Mouse (Mus musculus): Measurements from ENCODE around the gene Sgms1. TPM values are rescaled to one million over a fixed set of nuclear protein-coding genes. Genes with fewer than 3 reads are reported as not detected.
A peak's percentile ranks its signal among the peaks of the same experiment; 100 is the strongest.
"Not testable (repeated sequence)": the region's sequence is repeated elsewhere in the genome, so short reads cannot be mapped to it uniquely, and the experiment has no call there.

Gene Sgms1
- total RNA-seq, 2 experiments from 2014 or later: 69.3 to 78.5 TPM

DNA sequence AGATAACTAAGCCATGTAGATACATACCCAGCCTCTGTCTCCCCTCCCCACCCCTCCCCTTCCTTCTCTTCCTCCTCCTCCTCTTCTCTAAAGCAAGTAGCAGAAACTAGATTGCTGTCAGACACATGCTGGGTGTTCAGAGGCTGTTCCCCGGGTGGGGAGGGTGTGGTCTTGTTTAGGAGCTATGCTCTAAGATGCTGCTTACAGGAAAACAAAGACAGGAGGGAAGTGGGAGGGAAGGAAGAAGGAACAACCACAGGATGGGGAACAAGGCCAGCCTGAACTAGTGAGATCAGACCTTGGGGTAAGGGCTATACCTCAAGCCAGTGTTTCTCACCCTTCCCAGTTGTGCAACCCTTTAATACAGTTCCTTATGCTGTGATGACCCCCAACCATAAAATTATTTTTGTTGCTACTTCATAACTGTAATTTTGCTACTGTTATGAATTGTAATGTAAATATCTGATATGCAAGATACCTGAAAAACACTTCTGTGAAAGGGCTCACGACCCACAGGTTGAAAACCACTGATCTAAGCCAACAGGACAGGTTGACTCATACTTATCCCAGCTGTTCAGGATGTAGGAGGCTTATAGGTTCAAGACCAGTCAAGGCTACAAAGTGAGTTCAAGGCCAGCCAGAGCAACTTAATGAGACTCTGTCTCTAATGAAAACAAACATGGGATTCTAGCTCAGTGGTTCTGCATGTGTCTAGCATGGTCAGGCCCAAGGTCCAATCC, 61.3 kb downstream of the Sgms1 start:
- DNase-seq (ENCODE audit: low spot score in 2 of 2): no peak

DNA sequence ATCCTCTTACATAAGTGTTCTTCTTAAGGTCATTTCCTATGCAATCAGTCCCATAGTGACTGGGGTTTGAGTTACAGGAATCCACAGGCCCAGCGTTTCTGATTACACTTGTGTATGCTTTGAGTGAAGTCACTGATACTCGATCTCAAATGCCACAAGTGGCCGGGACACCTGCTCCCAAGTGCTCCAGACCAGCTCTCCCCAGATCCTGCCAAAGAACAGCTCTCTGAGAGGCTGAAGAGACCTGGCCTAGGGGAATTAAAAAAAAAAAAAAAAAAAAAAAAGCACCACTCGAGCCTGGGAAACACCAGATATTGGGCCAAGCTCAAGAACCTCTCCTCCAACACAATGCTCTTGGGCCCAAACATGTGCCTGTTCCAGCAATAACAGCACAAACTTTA, 62.9 kb downstream of the Sgms1 start:
- no peak for DNase-seq (ENCODE audit: low spot score in 2 of 2)

DNA sequence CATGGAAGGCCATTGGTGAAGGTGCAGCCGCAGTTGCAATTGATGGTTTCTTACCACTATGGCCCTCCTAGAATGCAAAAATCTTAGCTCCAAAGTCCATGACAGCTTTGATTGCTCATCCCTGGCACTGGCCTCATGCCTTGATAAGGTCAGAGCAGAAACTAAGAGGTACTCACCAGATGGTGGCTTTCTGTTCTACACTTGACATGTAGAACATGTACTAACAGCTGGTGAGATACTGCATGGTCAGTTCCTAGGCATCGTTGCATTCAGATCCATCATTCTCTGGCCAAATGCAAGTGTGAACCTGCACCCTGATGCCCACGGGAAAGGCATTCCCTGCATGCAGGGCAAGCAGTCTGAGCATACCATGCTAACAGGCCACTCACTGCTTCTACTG, 63.4 kb downstream of the Sgms1 start:
- no peak for DNase-seq (ENCODE audit: low spot score in 2 of 2)

DNA sequence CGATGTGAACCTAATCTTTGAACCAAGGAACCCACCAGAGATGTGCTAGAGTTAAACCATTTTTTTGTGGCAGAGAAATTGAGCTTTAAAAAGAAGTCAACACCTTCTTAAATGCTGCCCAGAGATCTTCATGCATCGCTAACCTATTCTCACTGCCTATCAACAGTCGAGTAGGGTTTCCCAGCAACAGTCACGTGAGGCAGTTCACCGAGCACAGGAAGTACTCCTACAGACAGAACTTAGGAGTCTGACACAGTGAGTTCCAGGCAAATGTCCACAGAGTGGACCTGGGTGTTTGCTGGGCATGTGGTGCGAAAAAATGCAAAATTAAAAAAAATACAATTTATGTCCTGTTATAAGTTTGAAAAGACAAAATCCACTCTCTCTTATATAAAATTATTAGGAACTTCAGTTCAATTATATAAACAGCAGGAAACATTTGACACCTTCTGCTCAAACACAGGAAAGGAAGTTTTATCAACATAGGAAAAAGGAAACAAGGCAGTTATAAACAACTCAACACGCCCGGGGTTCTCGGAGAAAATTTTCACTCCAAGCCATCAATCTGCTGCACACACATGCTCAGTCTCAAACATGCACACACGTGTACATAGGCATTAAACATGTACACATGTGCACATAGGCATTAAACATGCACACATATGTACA, 64.3 kb downstream of the Sgms1 start:
- DNase-seq (ENCODE audit: low spot score in 2 of 2): no peak

DNA sequence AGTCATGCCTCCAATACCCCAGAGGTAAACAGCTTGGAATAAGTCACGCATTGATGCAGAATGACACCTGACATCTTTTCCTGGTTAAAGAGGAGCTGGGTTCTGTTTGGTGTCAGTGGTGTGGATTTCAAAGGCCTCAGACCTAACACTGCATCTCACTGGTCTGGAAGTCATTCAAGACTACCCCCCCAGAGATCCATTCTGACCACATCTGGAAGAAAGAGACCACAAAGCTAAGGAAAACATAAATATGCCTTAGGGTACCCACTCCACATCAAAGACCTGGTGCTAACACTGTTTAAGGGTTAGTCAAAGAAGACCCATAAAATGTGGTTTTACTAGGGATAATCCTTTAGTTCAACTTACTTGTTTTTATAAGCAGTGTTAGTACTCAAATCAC, 65.0 kb downstream of the Sgms1 start:
- DNase-seq (ENCODE audit: low spot score in 2 of 2): no peak

DNA sequence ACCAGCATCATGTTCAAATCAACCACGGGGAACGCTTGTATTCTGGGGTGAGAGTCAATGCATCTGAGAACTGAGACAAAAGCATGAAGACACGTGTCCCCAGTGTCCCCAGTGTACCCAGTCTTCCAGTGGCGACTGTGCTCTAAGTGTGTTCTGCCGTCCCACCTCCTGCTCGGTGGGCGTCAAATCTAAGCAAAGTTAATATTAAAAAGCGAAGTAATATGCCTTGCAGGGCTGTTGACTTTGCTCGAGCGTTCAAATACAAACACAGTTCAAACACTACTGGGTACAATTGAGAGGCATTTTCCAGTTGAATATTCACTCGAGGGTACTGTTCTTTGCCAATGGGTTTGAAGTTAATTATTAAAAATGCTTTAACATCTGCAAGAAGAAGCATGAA, 66.4 kb downstream of the Sgms1 start:
- no peak for DNase-seq (ENCODE audit: low spot score in 2 of 2)

DNA sequence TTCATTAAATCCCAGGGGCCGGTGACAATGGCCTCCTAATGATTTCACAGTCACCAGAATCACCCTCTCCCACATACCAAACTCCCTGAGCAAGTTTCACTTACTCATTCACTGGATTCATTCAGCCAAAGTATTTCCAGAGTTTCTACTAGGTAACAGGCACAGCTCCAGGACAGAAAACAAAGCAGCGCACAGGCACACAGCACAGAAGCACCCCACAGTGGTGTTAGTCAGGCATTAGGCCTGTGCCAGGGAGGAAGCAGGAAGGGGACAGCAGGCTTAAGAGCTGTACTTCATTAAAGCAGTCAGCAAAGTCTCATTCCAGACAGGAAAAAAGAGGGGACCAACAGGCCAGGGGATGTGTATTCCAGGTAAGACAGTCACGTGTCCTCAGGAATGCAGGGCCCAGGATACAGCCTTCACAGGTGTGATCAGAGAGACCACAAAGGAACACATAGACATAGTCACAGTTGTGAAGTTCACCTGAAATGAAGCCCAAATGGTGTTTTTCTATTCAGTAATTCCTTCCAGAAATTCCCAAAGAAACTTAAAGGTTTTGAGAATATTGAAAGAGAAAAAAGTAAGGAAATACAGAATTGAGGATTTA, 67.0 kb downstream of the Sgms1 start:
- DNase-seq (ENCODE audit: low spot score in 2 of 2): no peak

DNA sequence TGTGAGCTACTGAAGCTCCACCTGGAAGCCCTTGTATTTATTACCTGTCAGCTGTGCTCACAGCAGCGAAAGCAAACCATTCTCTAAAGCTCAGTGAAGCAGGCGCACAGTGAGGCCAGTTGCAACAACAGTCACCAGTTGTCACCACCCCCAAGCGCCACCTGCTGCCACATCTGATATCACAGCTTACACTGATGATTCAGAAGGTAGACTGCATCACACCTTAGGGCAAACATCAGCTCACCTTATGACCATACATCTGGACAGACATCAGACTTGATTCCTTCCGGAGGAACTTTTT, 69.2 kb downstream of the Sgms1 start:
- DNase-seq (ENCODE audit: low spot score in 2 of 2): peak; percentile 27 to 58

DNA sequence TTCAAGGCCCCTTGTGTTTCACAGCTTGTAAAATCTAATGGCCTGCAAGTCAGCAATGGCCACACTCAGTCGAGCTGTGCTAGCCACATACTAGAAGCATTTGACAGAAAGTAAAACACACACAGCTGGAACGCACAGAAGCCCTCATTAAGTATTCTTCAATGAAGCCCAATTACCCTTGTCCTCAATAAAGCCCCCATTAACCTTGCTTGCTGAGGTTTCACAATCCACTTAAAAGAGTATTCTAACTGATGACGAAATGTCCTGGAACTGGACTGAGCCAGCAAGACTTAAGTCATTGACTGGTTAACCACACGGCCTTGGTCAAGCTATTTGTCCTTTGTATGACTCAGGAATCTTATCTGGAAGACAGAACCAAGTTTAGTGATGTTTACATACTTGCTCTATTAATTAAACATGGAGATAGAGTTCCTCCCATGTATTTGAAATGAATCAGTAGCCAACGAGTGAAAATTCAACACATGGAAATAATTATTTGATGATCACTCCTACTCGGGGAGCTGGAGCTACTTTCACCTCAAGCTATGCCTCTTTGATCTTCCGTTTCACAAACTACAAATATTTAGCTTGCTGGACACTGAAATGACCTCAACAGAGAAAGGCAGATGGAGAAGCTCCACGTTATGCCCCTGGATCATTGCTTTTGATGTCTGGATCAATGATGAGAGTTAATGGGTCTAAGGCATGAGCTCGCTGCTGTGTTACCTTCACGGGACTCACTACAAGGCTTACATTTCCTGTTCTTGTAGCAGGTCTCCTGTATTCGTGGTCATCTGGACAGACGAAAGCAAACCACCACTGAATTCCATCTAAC, 69.8 kb downstream of the Sgms1 start:
- no peak for DNase-seq (ENCODE audit: low spot score in 2 of 2)

DNA sequence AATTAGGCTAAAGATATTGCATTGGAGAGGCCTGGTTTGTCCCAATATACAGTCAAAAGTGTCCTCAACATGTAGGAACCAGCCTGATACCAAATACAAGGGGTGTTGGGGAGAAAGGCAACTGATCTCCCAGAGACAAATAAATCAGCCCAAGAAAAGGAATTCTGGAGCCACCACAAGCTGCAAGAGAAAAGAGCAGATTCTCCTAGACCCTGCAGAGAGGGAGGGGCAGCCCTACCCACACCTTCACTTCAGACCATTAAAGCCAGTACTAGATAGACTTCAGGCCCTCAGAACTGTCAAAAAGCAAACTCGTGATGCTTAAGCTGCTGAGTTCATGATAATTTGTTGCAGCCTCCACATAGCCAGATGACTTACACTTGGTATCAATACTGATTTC, 70.5 kb downstream of the Sgms1 start:
- DNase-seq (ENCODE audit: low spot score in 2 of 2): no peak

DNA sequence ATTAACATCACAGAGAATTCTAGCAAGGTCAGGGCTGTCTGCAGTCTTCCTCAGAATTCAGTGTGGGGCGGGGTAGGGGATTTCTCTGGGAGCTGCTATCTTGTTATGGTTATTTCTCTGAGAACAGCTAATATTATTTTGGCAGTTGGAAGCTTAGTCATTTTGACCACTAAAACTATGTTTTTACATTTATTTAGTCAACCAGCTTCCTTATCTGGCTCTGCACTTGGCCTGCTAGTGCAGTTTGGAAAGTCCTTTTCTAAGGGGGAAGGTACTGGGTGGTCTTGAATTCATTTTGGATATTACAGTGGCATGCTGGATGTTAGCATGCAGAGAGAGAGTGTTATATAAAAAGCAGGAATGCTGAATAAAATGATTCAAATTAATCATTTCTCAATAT, 72.2 kb downstream of the Sgms1 start:
- DNase-seq (ENCODE audit: low spot score in 2 of 2): not testable (repeated sequence)

DNA sequence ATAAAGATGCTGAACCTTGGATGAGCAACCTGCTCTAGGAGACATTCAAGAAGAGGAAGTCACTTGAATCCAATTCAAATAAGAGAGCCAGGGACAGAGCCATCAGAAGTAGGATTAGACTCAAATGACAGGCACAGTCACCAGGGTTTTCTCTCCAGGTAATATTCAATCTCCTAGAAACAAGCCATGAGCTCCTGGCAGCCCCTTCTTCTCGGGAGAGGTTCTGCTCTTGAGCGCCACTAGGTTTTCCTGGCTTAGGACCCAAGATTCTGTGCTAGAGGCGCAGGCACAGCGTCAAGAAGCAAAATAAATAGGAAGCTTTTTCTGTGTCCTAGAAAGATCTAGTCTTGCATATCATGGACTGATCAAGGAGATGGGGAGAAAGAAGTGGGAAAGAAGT, 76.2 kb downstream of the Sgms1 start:
- DNase-seq (ENCODE audit: low spot score in 2 of 2): no peak

DNA sequence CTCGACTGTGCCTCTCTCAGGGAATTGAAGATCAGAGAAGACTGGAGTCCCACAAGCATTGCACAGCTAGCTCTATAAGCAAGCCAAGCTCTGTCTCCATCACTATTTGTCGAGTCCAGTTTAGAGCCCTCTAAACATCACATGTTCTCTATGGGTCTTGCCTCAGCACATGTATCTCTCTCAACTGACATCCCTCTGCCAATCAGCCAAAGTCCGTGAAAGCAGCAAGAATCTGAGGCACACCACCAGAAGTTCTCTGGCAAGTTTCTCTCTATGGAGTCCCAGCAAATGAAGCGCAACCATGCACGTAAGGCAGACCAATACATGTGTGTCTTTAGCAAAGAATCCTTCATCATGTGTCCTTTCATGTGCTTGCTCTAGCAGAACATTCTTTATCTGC, 77.8 kb downstream of the Sgms1 start:
- DNase-seq (ENCODE audit: low spot score in 2 of 2): no peak

DNA sequence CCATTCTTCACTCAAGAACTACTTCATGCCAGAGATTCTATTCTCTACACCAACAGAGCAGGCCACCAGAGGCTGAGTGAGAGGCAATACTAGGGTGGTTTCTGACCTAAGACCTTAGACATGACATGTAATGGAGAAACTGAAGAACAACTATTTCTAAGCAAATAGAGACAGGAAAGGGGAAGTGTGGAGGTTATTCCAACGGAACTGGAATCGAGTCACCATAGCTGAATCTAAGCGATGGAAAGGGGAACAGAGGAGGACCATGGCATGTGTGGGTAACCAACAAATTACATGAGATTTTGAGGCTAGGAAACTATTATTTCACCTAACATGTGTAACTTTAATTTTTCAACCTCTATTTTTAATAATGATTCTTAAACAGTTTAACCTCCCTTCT, 78.5 kb downstream of the Sgms1 start:
- DNase-seq (ENCODE audit: low spot score in 2 of 2): no peak

DNA sequence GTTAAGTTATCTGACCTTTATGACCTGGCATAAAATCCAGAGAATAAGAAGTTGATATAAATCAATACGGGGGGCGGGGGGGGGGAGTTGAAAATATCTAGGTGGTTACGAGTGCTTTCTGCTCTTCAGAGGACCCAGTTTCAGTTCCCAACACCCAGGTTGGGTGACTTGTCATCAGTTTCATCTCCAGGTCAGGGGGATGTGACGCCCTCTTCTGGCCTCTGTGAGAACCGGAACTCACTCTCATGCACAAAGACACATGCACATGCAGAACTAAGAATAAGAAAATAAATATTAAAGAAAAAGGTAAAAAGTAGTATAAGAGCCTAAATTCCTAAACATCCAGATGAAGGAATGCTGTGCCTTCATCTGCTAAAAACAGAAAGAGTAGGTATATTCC, 79.0 kb downstream of the Sgms1 start:
- DNase-seq (ENCODE audit: low spot score in 2 of 2): no peak

DNA sequence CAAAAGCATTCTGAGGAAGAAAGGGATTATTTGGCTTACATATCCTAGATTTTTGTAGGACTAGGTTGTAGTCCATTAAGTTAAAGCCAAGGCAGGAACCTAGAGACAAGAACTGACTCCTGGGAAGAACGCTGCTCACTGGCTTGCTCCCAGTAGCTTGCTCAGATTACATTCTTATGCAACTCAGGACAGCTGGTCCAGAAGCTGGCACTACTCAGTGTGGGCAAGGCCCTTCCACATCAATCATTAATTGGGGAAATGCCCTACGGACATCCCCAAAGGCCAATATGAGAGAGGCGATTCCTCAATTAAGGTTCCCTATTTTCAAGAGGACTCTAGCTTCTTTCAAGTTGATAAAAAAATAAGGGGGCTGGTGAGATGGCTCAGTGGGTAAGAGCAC, 80.2 kb downstream of the Sgms1 start:
- no peak for DNase-seq (ENCODE audit: low spot score in 2 of 2)

DNA sequence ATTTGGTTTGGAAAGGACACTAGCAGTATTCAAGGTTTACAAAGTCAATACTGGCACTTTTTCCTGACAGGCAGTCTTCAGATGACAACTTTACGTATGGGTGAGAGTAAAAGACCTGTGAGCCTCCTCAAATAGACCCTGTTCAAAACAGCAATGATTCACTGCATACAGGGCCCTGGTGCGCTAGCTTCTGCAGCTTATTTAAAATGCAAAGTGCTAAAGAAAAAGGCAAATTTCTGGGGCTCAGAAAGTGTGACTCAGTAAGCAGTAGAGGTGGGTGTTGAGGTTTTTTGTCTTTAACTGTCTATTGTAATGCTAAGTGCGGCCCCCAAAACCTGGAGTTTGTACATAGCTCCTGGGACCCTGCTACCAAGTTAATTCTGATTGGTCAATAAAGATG, 81.2 kb downstream of the Sgms1 start:
- DNase-seq (ENCODE audit: low spot score in 2 of 2): no peak

DNA sequence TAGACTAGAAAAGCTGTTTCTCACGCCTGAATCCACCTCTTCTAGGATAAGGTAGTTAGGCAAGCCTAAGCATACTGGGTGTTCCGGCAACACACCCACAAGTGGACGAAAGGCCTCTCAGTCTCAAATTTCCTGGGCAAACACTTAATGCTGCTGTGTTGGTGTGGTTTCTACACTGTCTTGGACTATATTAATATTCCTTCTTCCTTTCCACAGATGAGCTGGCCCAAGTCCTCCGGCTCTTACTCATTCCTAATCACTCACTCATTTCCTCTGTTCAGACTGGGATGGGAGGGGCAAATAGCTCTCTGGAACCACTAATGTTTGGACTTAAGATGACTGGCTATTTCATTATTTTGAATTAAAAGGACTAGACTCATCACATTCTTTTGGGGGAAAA, 84.6 kb downstream of the Sgms1 start:
- DNase-seq (ENCODE audit: low spot score in 2 of 2): no peak

DNA sequence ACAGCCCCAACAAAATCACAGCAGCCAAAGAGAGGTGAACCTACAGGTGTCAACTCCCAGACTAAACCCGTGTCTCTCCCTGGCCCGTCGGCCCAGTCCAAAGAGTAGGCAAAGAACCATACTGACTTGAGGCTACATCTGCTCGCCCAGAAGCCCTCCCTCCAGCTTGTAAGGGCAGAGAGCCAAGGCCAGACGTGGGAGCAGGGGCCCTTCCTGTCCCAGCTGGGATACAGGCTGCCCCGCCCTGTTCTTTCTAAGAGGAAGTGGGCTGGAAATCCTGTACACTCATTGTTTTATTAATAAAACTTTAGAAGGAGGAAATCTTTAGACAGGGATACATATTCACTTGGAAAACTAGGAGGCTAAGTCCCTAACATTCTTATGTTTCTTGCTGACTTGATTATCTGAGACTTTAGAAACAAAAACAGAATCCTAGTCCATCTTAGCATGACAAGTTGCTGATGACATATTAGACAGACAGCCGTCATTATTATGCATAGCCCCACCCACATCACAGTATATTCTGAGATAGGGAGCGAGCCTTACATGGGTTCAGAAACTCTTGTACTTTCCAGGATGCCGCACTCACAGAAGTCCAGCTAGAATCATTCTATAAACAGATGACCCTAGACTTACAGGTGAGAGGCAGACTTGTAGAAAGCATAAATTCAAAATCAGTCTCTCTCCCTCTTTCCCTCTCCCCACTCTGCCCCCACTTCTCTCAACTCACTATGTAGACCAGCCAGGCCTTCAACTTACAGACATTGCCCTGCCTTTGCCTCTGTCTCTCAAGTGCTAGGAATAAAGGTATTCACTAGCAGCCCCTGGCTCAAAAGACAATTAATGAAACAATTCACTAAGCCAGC, 85.3 kb downstream of the Sgms1 start:
- DNase-seq (ENCODE audit: low spot score in 2 of 2): peak in 1 of 2 experiments; percentile 36

DNA sequence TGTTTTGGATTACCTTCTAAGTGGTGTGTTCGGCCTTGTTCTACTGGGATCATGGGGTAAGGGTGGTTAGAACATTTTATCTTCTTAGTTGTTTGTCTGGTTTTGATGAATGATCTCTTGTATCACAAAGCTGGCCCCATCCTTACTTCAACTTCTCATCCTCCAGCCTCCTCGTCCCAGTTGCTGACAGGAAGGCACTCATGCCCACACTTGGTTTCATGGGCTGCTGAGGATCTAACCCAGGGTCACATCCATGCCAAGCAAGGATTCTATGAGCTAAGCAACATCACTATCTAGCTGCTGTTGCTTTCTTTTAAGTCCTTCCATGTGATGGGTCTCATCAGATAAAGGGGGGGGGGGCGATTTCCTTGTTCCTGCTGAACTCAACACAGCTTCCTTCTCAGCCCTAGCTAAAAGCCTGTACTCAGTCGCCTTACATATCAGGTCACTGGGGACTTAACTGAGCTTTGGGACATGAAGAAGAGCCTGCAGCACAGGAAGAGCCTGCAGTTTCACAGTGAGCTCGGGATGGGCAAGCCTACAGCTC, 86.6 kb downstream of the Sgms1 start:
- no peak for DNase-seq (ENCODE audit: low spot score in 2 of 2)

DNA sequence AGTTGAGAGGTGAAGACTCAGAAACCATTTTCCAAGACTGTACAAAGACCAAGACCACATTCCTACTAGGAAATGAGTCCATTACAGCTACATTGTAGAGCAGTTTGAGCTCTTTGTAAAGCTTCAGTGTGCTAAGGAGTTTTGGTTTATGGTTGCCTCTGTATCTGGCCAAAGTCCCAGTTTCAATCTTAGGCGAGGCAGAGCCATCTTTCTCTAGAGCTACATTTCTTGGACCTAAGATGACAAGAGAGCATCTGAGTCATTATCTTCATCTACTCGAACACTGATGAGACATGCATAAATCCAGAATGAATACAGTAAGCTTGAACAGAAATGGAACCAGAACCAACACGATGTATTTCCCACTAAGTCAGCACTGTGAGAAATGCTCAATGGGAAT, 87.9 kb downstream of the Sgms1 start:
- DNase-seq (ENCODE audit: low spot score in 2 of 2): no peak

Measured in adrenal gland, postnatal 4 days (tissue).